Mouse (Mus musculus) right cerebral cortex, postnatal 36 days (tissue): ENCODE results near the gene Fam217a.
"Not testable (repeated sequence)": the region's sequence is repeated elsewhere in the genome, so short reads cannot be mapped to it uniquely, and the experiment has no call there.

ENCODE experiments used
- DNase-seq, 2 experiments: peaks; one replicate each; pipeline ENCODE4 v3.0.0; 2022; ENCODE audit warnings: low spot score in 2 of 2, mixed read lengths in 1 of 2

Fam217a gene

GRCm38 (mm10) chr13:34874736-34875135, 49.4 kb downstream of the Fam217a start:
- DNase-seq, result not testable (repeated sequence)

GRCm38 (mm10) chr13:34873801-34874681, 50.1 kb downstream of the Fam217a start:
- peak; percentile 91 to 93 for DNase-seq

GRCm38 (mm10) chr13:34864420-34865169, 59.5 kb downstream of the Fam217a start:
- peak in 1 of 2 experiments; percentile 44 for DNase-seq

GRCm38 (mm10) chr13:34861166-34861565, 62.9 kb downstream of the Fam217a start:
- not testable (repeated sequence) for DNase-seq
